Mouse (Mus musculus) MEL (cell line): ENCODE data around the gene Eif4g1.

Experiments used
- KAT2A ChIP-seq: conservative IDR thresholded peaks from 2 replicates; pipeline ENCODE4 v1.6.1; 2012; ENCODE audit warnings: low read depth, low read length, improper control_type of control experiment, inconsistent platforms
- RCOR1 ChIP-seq: IDR thresholded peaks from 2 replicates; pipeline ENCODE4 v1.6.1; 2012; ENCODE audit warnings: low read depth, mild to moderate bottlenecking, inconsistent platforms, low read length, improper control_type of control experiment

DNA sequence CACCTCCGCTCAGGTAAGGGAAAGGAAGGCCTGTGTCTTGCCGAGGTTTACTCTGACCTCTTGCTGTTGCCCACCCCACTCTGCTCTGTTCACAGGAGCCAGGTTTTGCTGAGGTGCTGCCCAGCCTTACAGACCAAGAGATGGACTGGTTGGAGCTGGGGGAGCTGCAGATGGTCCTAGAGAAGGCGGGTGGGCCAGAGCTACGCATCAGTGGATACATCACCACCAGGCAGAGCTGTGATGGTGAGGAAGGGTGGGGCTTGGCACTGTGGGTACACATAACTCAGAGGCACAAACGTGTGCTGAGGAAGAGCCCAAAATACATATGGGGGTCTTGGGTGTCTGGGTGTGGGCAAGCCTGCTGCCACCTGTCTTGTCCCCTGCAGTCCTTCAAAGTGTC is 67.5 kb downstream of the Eif4g1 start:
- TF ChIP-seq KAT2A (no peak), RCOR1 (no peak)
